Mouse (Mus musculus) lung, embryonic 14.5 days (tissue): ENCODE results near the gene Zfp853. TPM values are rescaled to one million over a fixed set of nuclear protein-coding genes. Genes with fewer than 3 reads are reported as not detected.

Experiments
- ATAC-seq: fragments of 200-750 bp; cut with Nextera tagmentation; 2 replicates; pipeline ENCODE4 v1.8.0; 2017; ENCODE audit warnings: mild to moderate bottlenecking, moderate TSS enrichment, moderate library complexity; ENCODE audit not compliant: insufficient read depth
- DNase-seq: peaks from one replicate; pipeline ENCODE4 v3.0.0-alpha.2; 2015
- H3K27ac ChIP-seq: fragments of 300-500 bp; sonication (generic); 2 replicates; pipeline ENCODE4 v1.5.1; 2014; ENCODE audit warnings: low read depth, mild to moderate bottlenecking, moderate library complexity
- H3K27me3 ChIP-seq: fragments of 300-500 bp; sonication (generic); 2 replicates; pipeline ENCODE4 v1.6.1; 2014; ENCODE audit warnings: low read length, control low read depth; ENCODE audit not compliant: insufficient read depth
- H3K36me3 ChIP-seq: fragments of 300-500 bp; sonication (generic); 2 replicates; pipeline ENCODE4 v1.6.1; 2014; ENCODE audit warnings: control low read depth; ENCODE audit not compliant: insufficient read depth
- H3K4me1 ChIP-seq: fragments of 300-500 bp; sonication (generic); 2 replicates; pipeline ENCODE4 v1.6.1; 2014; ENCODE audit warnings: antibody characterized with exemption, control low read depth; ENCODE audit not compliant: insufficient read depth
- H3K4me2 ChIP-seq: fragments of 300-500 bp; sonication (generic); 2 replicates; pipeline ENCODE4 v1.6.1; 2014; ENCODE audit warnings: mild to moderate bottlenecking
- H3K4me3 ChIP-seq: fragments of 300-500 bp; sonication (generic); 2 replicates; pipeline ENCODE4 v1.5.1; 2014; ENCODE audit warnings: low read depth, low read length
- H3K9ac ChIP-seq: fragments of 300-500 bp; sonication (generic); 2 replicates; pipeline ENCODE4 v1.6.1; 2014
- H3K9me3 ChIP-seq: fragments of 300-500 bp; sonication (generic); 2 replicates; pipeline ENCODE4 v1.6.1; 2016; ENCODE audit warnings: low read depth, low read length, control low read depth
- CTCF ChIP-seq: IDR thresholded peaks from 2 replicates; pipeline ENCODE4 v1.5.1; 2016; ENCODE audit warnings: antibody characterized with exemption, low read depth
- WGBS: fragments of 180-500 bp; shearing (Covaris S2); extraction: QIAGEN DNeasy Blood & Tissue Kit; methylation state at CpG from one replicate; pipeline ENCODE4 v1.1.7; 2014; 5-methylcytosine and 5-hydroxymethylcytosine counted together
- polyA plus RNA-seq: library from polyadenylated mRNA; unstranded; fragments of >200 nt; fragmentation: Nextera tagmentation; extraction: Ambion mirVana; gene quantifications from 2 replicates; pipeline ENCODE4 v1.2.1, GENCODE M21; 2014

Zfp853 gene
- polyA plus RNA-seq, 1 experiment from 2014 or later = not detected

DNA sequence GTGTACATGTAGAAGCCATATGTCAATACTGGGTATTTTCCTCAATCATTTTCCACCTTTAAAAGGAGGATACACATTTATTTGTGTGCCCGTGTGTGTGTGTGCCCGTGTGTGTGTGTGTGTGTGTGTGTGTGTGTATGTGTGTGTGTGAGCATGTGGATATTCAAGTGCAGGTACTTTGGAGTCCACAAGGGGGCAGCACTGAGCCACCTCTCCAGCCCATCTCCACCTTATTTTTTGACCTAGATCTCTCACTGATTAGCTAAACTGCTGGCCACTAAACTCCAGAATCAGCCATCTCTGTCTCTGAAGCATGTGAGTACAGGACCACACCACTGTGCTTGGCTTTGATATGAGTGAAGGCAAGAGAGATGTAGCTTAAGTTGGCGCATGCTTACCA is 1.4 kb upstream of the Zfp853 start:
- Histone ChIP-seq H3K27me3 (peaks cover 48% of the 10 kb centered on the region), H3K9me3 (no peaks in the 10 kb centered on the region), H3K36me3 (peaks cover 11% of the 10 kb centered on the region), H3K4me3 (no peak overlapping the region), H3K4me1 (peaks cover 8% of the 10 kb centered on the region; the same call in 1 of the 2 replicates), H3K9ac (no peak overlapping the region), H3K27ac (no peak overlapping the region), H3K4me2 (no peak overlapping the region)
- TF ChIP-seq CTCF = peak; percentile 57
- DNase-seq (no peak), ATAC-seq (no peak)
- WGBS = 94% methylated on average over 3 of the region's 3 CpGs

DNA sequence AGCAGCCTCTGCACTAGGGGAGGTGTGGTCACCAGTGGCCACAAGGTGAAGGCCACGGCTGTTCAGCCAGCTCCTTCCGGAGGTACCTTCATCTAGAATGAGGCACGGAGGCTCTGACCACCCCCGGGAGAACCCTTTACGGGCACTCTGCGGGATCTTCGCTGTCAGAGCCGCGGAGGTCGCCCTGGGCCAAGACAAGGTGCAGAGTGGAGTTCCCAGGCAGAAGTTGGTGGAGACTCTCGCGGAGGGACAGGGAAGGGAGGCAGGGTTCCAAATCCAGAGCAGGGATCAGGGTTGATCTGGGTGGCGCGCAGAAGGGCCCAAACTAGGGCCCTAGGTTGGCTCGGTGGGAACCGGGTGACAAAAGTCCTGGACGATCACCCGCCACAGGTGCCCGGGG is 544 bp downstream of the Zfp853 start:
- Histone ChIP-seq H3K27ac (no peak overlapping the region), H3K4me2 (peak overlapping the region; percentile 94), H3K9ac (peak overlapping the region; percentile 50), H3K9me3 (no peaks in the 10 kb centered on the region), H3K36me3 (no peaks in the 10 kb centered on the region), H3K27me3 (peaks cover 68% of the 10 kb centered on the region), H3K4me1 (peaks cover 5% of the 10 kb centered on the region; the same call in 1 of the 2 replicates), H3K4me3 (peak overlapping the region; percentile 47)
- no peak for ATAC-seq
- no peak for DNase-seq
- no peak for TF ChIP-seq CTCF
- 1% methylated on average over 19 of the region's 19 CpGs for WGBS

DNA sequence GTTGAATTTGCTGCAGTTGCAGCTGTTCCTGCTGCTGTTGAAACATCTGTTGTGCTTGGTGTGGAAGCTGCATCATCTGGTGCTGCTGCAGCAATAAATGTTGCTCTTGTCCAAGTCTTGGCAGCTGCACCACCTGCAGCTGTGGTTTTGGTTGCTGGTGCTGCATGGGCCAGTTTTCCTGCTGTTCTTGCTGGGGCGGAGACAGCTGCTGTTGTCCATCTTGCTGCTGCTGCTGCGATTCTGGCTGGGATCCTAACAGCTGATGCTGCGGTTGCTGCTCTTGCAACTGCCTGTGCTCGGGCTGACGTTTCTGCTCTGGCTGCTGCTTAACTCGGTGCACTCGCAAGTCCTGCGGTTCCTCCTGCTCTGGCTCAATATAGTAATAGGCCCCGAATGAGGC is 4.1 kb downstream of the Zfp853 start:
- WGBS = 68% methylated on average over 9 of the region's 9 CpGs
- TF ChIP-seq CTCF = no peak
- ATAC-seq = no peak

DNA sequence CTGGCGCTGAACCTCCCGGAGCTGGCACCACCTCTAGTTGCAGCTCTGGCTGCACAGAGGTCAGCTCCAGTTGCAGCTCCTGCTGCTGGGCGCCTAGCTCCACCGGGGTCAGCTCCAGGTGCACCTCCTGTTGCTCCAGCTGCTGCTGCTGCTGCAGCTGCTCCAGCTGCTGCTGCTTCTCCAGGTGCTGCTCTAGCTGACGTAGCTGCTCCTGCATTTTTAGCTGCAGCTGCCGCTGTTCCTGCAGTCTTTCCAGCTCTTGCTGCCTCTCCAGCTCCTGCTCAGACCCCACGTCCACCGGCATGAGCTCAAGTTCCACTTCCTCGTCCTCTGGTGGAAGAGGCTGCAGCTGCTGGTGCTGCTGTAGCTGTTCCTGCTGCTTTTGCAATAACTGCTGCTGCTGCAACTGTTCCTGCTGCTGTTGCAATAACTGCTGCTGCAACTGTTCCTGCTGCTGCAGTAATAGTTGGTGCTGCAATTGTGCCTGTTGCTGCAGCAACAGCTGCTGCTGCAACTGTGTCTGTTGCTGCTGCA is 5.0 kb downstream of the Zfp853 start:
- peaks cover 81% of the 10 kb centered on the region for H3K27me3 ChIP-seq
- no peak for TF ChIP-seq CTCF
- no peak overlapping the region for H3K9ac ChIP-seq
- peak overlapping the region; percentile 58 for H3K4me2 ChIP-seq
- H3K27ac ChIP-seq = no peak overlapping the region
- WGBS = 8% methylated on average over 9 of the region's 9 CpGs
- no peak for DNase-seq
- peaks cover 4% of the 10 kb centered on the region; the same call in 1 of the 2 replicates for H3K4me1 ChIP-seq
- no peaks in the 10 kb centered on the region for H3K36me3 ChIP-seq
- no peaks in the 10 kb centered on the region for H3K9me3 ChIP-seq
- peak overlapping the region; percentile 25 for H3K4me3 ChIP-seq
- ATAC-seq = no peak

More for the DNA sequence above, 4.1 kb downstream of the Zfp853 start:
- Histone ChIP-seq H3K27ac (no peak overlapping the region), H3K9ac (no peak overlapping the region), H3K27me3 (peaks cover 89% of the 10 kb centered on the region), H3K4me2 (no peak overlapping the region), H3K36me3 (no peaks in the 10 kb centered on the region), H3K4me3 (no peak overlapping the region), H3K9me3 (no peaks in the 10 kb centered on the region), H3K4me1 (peaks cover 4% of the 10 kb centered on the region; the same call in 1 of the 2 replicates)
- DNase-seq = no peak

DNA sequence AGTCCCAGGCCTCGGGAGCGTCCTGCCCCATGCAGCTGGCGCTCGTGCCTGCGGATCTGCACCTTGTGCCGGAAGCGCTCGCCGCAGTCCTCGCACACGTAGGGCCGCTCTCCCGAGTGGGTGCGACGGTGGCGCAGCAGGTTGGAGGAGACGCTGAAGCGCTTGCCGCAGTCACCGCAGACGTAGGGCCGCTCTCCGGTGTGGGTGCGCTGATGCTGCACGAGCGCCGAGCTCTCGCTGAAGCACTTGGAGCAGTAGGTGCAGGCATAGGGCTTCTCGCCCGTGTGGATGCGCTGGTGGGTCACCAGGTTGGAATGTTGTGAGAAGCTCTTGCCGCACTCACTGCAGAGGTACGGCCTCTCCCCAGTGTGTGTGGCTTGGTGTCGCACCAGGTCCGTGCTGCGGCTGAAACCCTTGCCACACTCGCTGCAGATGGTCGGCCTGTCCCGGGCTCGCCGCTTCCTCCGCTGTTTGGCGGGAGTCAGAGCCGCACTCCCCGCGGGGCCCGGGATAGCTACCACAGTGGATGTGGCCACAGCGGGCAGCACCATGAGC is 5.6 kb downstream of the Zfp853 start:
- Histone ChIP-seq H3K4me2 (peak overlapping the region; percentile 58), H3K27ac (no peak overlapping the region), H3K9me3 (no peaks in the 10 kb centered on the region), H3K9ac (peak overlapping the region; percentile 6; the same call in 1 of the 2 replicates), H3K4me1 (peaks cover 4% of the 10 kb centered on the region; the same call in 1 of the 2 replicates), H3K27me3 (peaks cover 75% of the 10 kb centered on the region), H3K4me3 (peak overlapping the region; percentile 25), H3K36me3 (no peaks in the 10 kb centered on the region)
- no peak for TF ChIP-seq CTCF
- no peak for DNase-seq
- peak; percentile 28; the same call in 1 of the 2 replicates for ATAC-seq
- under 1% methylated on average over 48 of the region's 48 CpGs for WGBS

DNA sequence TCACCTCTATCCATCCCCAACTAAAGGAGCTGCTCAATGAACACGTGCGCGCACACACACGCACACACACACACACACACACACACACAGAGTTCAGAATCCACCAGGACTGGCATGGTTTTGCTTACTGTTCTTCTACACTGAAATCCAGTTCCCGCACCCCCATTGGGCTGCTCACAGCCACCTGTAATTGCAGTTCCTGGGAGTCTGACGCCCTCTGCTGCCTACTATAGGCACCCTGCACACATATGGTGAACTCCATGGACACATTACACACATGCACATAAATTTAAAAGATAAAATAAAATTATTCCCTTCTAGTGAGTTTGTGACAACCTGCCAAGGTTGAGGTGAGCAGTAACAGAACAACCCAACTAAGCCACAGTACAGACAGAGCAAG is 8.7 kb downstream of the Zfp853 start:
- H3K27ac ChIP-seq = no peak overlapping the region
- H3K27me3 ChIP-seq = peaks cover 44% of the 10 kb centered on the region
- ATAC-seq = no peak
- H3K4me2 ChIP-seq = no peak overlapping the region
- peak; percentile 48 for TF ChIP-seq CTCF
- 48% methylated on average over 6 of the region's 6 CpGs for WGBS
- DNase-seq = no peak
- H3K9ac ChIP-seq = no peak overlapping the region
- H3K36me3 ChIP-seq = no peaks in the 10 kb centered on the region
- H3K9me3 ChIP-seq = no peaks in the 10 kb centered on the region
- H3K4me3 ChIP-seq = no peak overlapping the region
- peaks cover 4% of the 10 kb centered on the region; the same call in 1 of the 2 replicates for H3K4me1 ChIP-seq

DNA sequence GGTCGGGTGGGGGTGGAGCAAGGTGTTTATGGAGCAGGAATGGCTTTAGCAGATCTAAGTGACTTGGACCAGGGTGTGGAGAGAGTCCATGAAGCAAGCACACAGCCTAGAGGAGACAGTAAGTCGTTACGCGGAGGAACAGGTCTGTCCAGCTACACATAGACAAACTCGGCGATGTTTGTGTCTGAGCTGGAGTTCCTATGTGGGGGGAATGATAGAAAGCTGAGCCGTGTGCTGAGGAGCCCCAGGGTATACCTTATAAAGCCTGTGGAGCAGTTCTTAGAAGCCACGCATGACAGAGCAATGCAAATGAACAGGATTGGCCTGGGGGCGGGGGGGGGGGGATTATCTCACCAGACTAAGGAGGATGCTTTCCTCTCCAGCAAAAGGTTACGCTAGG is 14.2 kb downstream of the Zfp853 start:
- WGBS = 31% methylated on average over 10 of the region's 10 CpGs
- Histone ChIP-seq H3K4me1 (no peaks in the 10 kb centered on the region), H3K9ac (no peak overlapping the region), H3K36me3 (no peaks in the 10 kb centered on the region), H3K27ac (no peak overlapping the region), H3K27me3 (no peaks in the 10 kb centered on the region), H3K4me3 (no peak overlapping the region), H3K4me2 (no peak overlapping the region), H3K9me3 (no peaks in the 10 kb centered on the region)
- TF ChIP-seq CTCF = no peak
- ATAC-seq (no peak), DNase-seq (no peak)
